Mouse (Mus musculus): ENCODE data around the gene Fcgrt. TPM values are rescaled to one million over a fixed set of nuclear protein-coding genes. Genes with fewer than 3 reads are reported as not detected.
A peak's percentile ranks its signal among the peaks of the same experiment; 100 is the strongest.

Fcgrt gene
- polyA plus RNA-seq, 1 experiment from 2014 or later = 34.1 TPM

GRCm38 (mm10) chr7:45083300-45083890 is 20.3 kb downstream of the Fcgrt start:
- H3K27ac ChIP-seq (ENCODE audit: low read depth, low read length) = no peak overlapping the region

GRCm38 (mm10) chr7:45082401-45083299 is 21.0 kb downstream of the Fcgrt start:
- 67% methylated on average over 25 of the region's 25 CpGs for WGBS
- H3K27me3 ChIP-seq (replicated peaks; ENCODE audit: control insufficient read depth, insufficient read depth, low read length) = no peaks in the 10 kb centered on the region
- no peak overlapping the region for H3K4me2 ChIP-seq (ENCODE audit: low read length)
- H3K4me1 ChIP-seq (ENCODE audit: control insufficient read depth, insufficient read depth, low read depth, low read length) = peaks cover 2% of the 10 kb centered on the region; the same call in 1 of the 2 replicates
- ATAC-seq = no peak
- no peaks in the 10 kb centered on the region for H3K9me3 ChIP-seq (ENCODE audit: control insufficient read depth, low read length)
- H3K4me3 ChIP-seq (ENCODE audit: low read length) = no peak overlapping the region
- no peak overlapping the region; the same call in 1 of the 2 replicates for H3K9ac ChIP-seq (ENCODE audit: low read depth, low read length)
- peak overlapping the region; percentile 46 for H3K27ac ChIP-seq (ENCODE audit: low read depth, low read length)
- peaks cover 2% of the 10 kb centered on the region; the same call in 1 of the 2 replicates for H3K36me3 ChIP-seq (ENCODE audit: control insufficient read depth, insufficient read depth, low read length)

More at GRCm38 (mm10) chr7:45083300-45083890, 20.3 kb downstream of the Fcgrt start:
- 87% methylated on average over 21 of the region's 22 CpGs for WGBS
- Histone ChIP-seq H3K36me3 (ENCODE audit: control insufficient read depth, insufficient read depth, low read length) (no peaks in the 10 kb centered on the region), H3K4me2 (ENCODE audit: low read length) (no peak overlapping the region), H3K4me1 (ENCODE audit: control insufficient read depth, insufficient read depth, low read depth, low read length) (peaks cover 2% of the 10 kb centered on the region; the same call in 1 of the 2 replicates), H3K9ac (ENCODE audit: low read depth, low read length) (no peak overlapping the region), H3K9me3 (ENCODE audit: control insufficient read depth, low read length) (no peaks in the 10 kb centered on the region), H3K4me3 (ENCODE audit: low read length) (no peak overlapping the region), H3K27me3 (replicated peaks; ENCODE audit: control insufficient read depth, insufficient read depth, low read length) (no peaks in the 10 kb centered on the region)
- ATAC-seq = no peak

- ATAC-seq = no peak
- H3K27me3 ChIP-seq (replicated peaks; ENCODE audit: control insufficient read depth, insufficient read depth, low read length) = no peaks in the 10 kb centered on the region
- WGBS = 50% methylated on average over 5 of the region's 5 CpGs
Observed at GRCm38 (mm10) chr7:45081016-45081415, 22.6 kb downstream of the Fcgrt start.

GRCm38 (mm10) chr7:45079856-45080255 is 23.8 kb downstream of the Fcgrt start:
- H3K27me3 ChIP-seq (replicated peaks; ENCODE audit: control insufficient read depth, insufficient read depth, low read length) = no peaks in the 10 kb centered on the region
- H3K27ac ChIP-seq (ENCODE audit: low read depth, low read length) = no peak overlapping the region
- no peaks in the 10 kb centered on the region for H3K9me3 ChIP-seq (ENCODE audit: control insufficient read depth, low read length)
- H3K4me3 ChIP-seq (ENCODE audit: low read length) = no peak overlapping the region
- no peak overlapping the region for H3K4me2 ChIP-seq (ENCODE audit: low read length)
- peaks cover 2% of the 10 kb centered on the region; the same call in 1 of the 2 replicates for H3K4me1 ChIP-seq (ENCODE audit: control insufficient read depth, insufficient read depth, low read depth, low read length)
- no peak overlapping the region for H3K9ac ChIP-seq (ENCODE audit: low read depth, low read length)
- ATAC-seq = peak; percentile 52; the same call in 1 of the 2 replicates
- H3K36me3 ChIP-seq (ENCODE audit: control insufficient read depth, insufficient read depth, low read length) = peaks cover 8% of the 10 kb centered on the region; the same call in 1 of the 2 replicates
- WGBS = under 1% methylated on average over 10 of the region's 10 CpGs

More at GRCm38 (mm10) chr7:45081016-45081415, 22.6 kb downstream of the Fcgrt start:
- Histone ChIP-seq H3K4me3 (ENCODE audit: low read length) (no peak overlapping the region), H3K4me1 (ENCODE audit: control insufficient read depth, insufficient read depth, low read depth, low read length) (peaks cover 2% of the 10 kb centered on the region; the same call in 1 of the 2 replicates), H3K4me2 (ENCODE audit: low read length) (no peak overlapping the region), H3K9ac (ENCODE audit: low read depth, low read length) (no peak overlapping the region), H3K36me3 (ENCODE audit: control insufficient read depth, insufficient read depth, low read length) (peaks cover 8% of the 10 kb centered on the region; the same call in 1 of the 2 replicates), H3K9me3 (ENCODE audit: control insufficient read depth, low read length) (no peaks in the 10 kb centered on the region), H3K27ac (ENCODE audit: low read depth, low read length) (no peak overlapping the region)

GRCm38 (mm10) chr7:45078513-45078912 is 25.1 kb downstream of the Fcgrt start:
- H3K9me3 ChIP-seq (ENCODE audit: control insufficient read depth, low read length) = no peaks in the 10 kb centered on the region

GRCm38 (mm10) chr7:45077829-45078228 is 25.8 kb downstream of the Fcgrt start:
- no peak overlapping the region for H3K4me3 ChIP-seq (ENCODE audit: low read length)
- H3K9ac ChIP-seq (ENCODE audit: low read depth, low read length) = no peak overlapping the region
- WGBS = 94% methylated on average over 2 of the region's 2 CpGs
- H3K9me3 ChIP-seq (ENCODE audit: control insufficient read depth, low read length) = no peaks in the 10 kb centered on the region
- no peak overlapping the region for H3K27ac ChIP-seq (ENCODE audit: low read depth, low read length)
- no peak for ATAC-seq
- peaks cover 2% of the 10 kb centered on the region; the same call in 1 of the 2 replicates for H3K4me1 ChIP-seq (ENCODE audit: control insufficient read depth, insufficient read depth, low read depth, low read length)
- peaks cover 8% of the 10 kb centered on the region; the same call in 1 of the 2 replicates for H3K36me3 ChIP-seq (ENCODE audit: control insufficient read depth, insufficient read depth, low read length)
- no peak overlapping the region for H3K4me2 ChIP-seq (ENCODE audit: low read length)
- no peaks in the 10 kb centered on the region for H3K27me3 ChIP-seq (replicated peaks; ENCODE audit: control insufficient read depth, insufficient read depth, low read length)

More at GRCm38 (mm10) chr7:45078513-45078912, 25.1 kb downstream of the Fcgrt start:
- H3K27ac ChIP-seq (ENCODE audit: low read depth, low read length) = no peak overlapping the region
- H3K36me3 ChIP-seq (ENCODE audit: control insufficient read depth, insufficient read depth, low read length) = peaks cover 8% of the 10 kb centered on the region; the same call in 1 of the 2 replicates
- H3K4me1 ChIP-seq (ENCODE audit: control insufficient read depth, insufficient read depth, low read depth, low read length) = peaks cover 2% of the 10 kb centered on the region; the same call in 1 of the 2 replicates
- WGBS = 37% methylated on average over 9 of the region's 9 CpGs
- H3K27me3 ChIP-seq (replicated peaks; ENCODE audit: control insufficient read depth, insufficient read depth, low read length) = no peaks in the 10 kb centered on the region
- H3K9ac ChIP-seq (ENCODE audit: low read depth, low read length) = no peak overlapping the region
- ATAC-seq = peak; percentile 14; the same call in 1 of the 2 replicates
- no peak overlapping the region for H3K4me2 ChIP-seq (ENCODE audit: low read length)
- no peak overlapping the region for H3K4me3 ChIP-seq (ENCODE audit: low read length)

- H3K4me2 ChIP-seq (ENCODE audit: low read length) = no peak overlapping the region
- no peaks in the 10 kb centered on the region for H3K9me3 ChIP-seq (ENCODE audit: control insufficient read depth, low read length)
- H3K9ac ChIP-seq (ENCODE audit: low read depth, low read length) = no peak overlapping the region
- ATAC-seq = no peak
- H3K4me1 ChIP-seq (ENCODE audit: control insufficient read depth, insufficient read depth, low read depth, low read length) = peaks cover 2% of the 10 kb centered on the region; the same call in 1 of the 2 replicates
- H3K27ac ChIP-seq (ENCODE audit: low read depth, low read length) = no peak overlapping the region
- H3K36me3 ChIP-seq (ENCODE audit: control insufficient read depth, insufficient read depth, low read length) = peaks cover 8% of the 10 kb centered on the region; the same call in 1 of the 2 replicates
- WGBS = 89% methylated on average over 14 of the region's 14 CpGs
- no peaks in the 10 kb centered on the region for H3K27me3 ChIP-seq (replicated peaks; ENCODE audit: control insufficient read depth, insufficient read depth, low read length)
- H3K4me3 ChIP-seq (ENCODE audit: low read length) = no peak overlapping the region
Observed at GRCm38 (mm10) chr7:45077322-45077721, 26.3 kb downstream of the Fcgrt start.

GRCm38 (mm10) chr7:45076501-45076900 is 27.1 kb downstream of the Fcgrt start:
- no peaks in the 10 kb centered on the region for H3K9me3 ChIP-seq (ENCODE audit: control insufficient read depth, low read length)
- no peak for ATAC-seq
- peaks cover 2% of the 10 kb centered on the region; the same call in 1 of the 2 replicates for H3K4me1 ChIP-seq (ENCODE audit: control insufficient read depth, insufficient read depth, low read depth, low read length)
- H3K4me3 ChIP-seq (ENCODE audit: low read length) = no peak overlapping the region
- no peak overlapping the region for H3K4me2 ChIP-seq (ENCODE audit: low read length)
- no peak overlapping the region for H3K9ac ChIP-seq (ENCODE audit: low read depth, low read length)
- 87% methylated on average over 30 of the region's 30 CpGs for WGBS
- peaks cover 8% of the 10 kb centered on the region; the same call in 1 of the 2 replicates for H3K36me3 ChIP-seq (ENCODE audit: control insufficient read depth, insufficient read depth, low read length)
- no peaks in the 10 kb centered on the region for H3K27me3 ChIP-seq (replicated peaks; ENCODE audit: control insufficient read depth, insufficient read depth, low read length)
- H3K27ac ChIP-seq (ENCODE audit: low read depth, low read length) = no peak overlapping the region

Measured in hindbrain, embryonic 16.5 days (tissue).